Mouse (Mus musculus) liver, embryonic 14.5 days (tissue): ENCODE results near the gene Speg. TPM values are rescaled to one million over a fixed set of nuclear protein-coding genes. Genes with fewer than 3 reads are reported as not detected.

ENCODE experiments used
- ATAC-seq: fragments of 200-750 bp; cut with Nextera tagmentation; 2 replicates; pipeline ENCODE4 v1.8.0; 2017; ENCODE audit warnings: moderate number of reproducible peaks, mild to moderate bottlenecking, moderate library complexity; ENCODE audit not compliant: insufficient read depth
- DNase-seq, 3 experiments: peaks; one replicate each; pipeline ENCODE4 v3.0.0-alpha.2; 2012 to 2013; ENCODE audit warnings: low read depth in 3 of 3, low spot score in 3 of 3
- H3K27ac ChIP-seq: fragments of 300-500 bp; sonication (generic); 2 replicates; pipeline ENCODE4 v1.5.1; 2014; ENCODE audit warnings: moderate library complexity, mild to moderate bottlenecking, control low read depth, inconsistent platforms
- H3K27me3 ChIP-seq: fragments of 300-500 bp; sonication (generic); 2 replicates; pipeline ENCODE4 v1.6.1; 2014; ENCODE audit warnings: mild to moderate bottlenecking, low read length, moderate library complexity; ENCODE audit not compliant: control insufficient read depth, insufficient read depth
- H3K36me3 ChIP-seq: fragments of 300-500 bp; sonication (generic); replicated peaks from 2 replicates; pipeline ENCODE4 v1.6.1; 2014; ENCODE audit warnings: low read depth; ENCODE audit not compliant: control insufficient read depth, insufficient read depth
- H3K4me1 ChIP-seq, 2 experiments: fragments of 200-500 bp in 1 of 2; fragments of 300-500 bp in 1 of 2; sonication (generic) in 1 of 2; replicated peaks; 2 replicates each; pipeline ENCODE4 v1.6.1; 2012 to 2014; ENCODE audit warnings: antibody characterized with exemption in 1 of 2, inconsistent platforms in 1 of 2, low read length in 1 of 2; ENCODE audit not compliant: control insufficient read depth in 2 of 2, insufficient read depth in 2 of 2
- H3K4me2 ChIP-seq: fragments of 300-500 bp; sonication (generic); 2 replicates; pipeline ENCODE4 v1.6.1; 2014; ENCODE audit warnings: low read depth, mild to moderate bottlenecking, control low read depth, moderate library complexity
- H3K4me3 ChIP-seq, 2 experiments: fragments of 200-500 bp in 1 of 2; fragments of 300-500 bp in 1 of 2; sonication (generic) in 1 of 2; 2 replicates each; pipeline ENCODE4 v1.5.1; 2012 to 2014; ENCODE audit warnings: low read depth in 2 of 2, low read length in 2 of 2, mild to moderate bottlenecking in 2 of 2, control low read depth in 1 of 2, inconsistent platforms in 1 of 2, moderate library complexity in 1 of 2; ENCODE audit not compliant: insufficient read depth in 1 of 2
- H3K9ac ChIP-seq: fragments of 300-500 bp; sonication (generic); replicated peaks from 2 replicates; pipeline ENCODE4 v1.6.1; 2014; ENCODE audit warnings: mild to moderate bottlenecking, control low read depth, moderate library complexity
- H3K9me3 ChIP-seq: fragments of 300-500 bp; sonication (generic); 2 replicates; pipeline ENCODE4 v1.6.1; 2016; ENCODE audit warnings: low read length, mixed read lengths; ENCODE audit not compliant: control insufficient read depth
- CTCF ChIP-seq: IDR thresholded peaks from 2 replicates; pipeline ENCODE4 v1.5.1; 2016; ENCODE audit warnings: antibody characterized with exemption, low read depth, control low read depth
- EP300 ChIP-seq: IDR thresholded peaks from 2 replicates; pipeline ENCODE4 v1.6.1; 2016; ENCODE audit warnings: antibody characterized with exemption, low read depth
- WGBS: fragments of 180-500 bp; shearing (Covaris S2); extraction: QIAGEN DNeasy Blood & Tissue Kit; methylation state at CpG from one replicate; pipeline ENCODE4 v1.1.7; 2014; ENCODE audit not compliant: insufficient replicate concordance; 5-methylcytosine and 5-hydroxymethylcytosine counted together
- polyA plus RNA-seq, 2 experiments: library from polyadenylated mRNA; depleted of rRNA in 1 of 2; stranded (reverse) in 1 of 2; unstranded in 1 of 2; fragments of >200 nt; fragmentation: Nextera tagmentation in 1 of 2; extraction: Ambion mirVana in 1 of 2; gene quantifications; 2 replicates each; pipeline versions ENCODE4 v1.2.1 to v1.2.3; 2012 to 2014

Speg gene
- polyA plus RNA-seq, 2 experiments = 8.4 to 8.5 TPM

DNA sequence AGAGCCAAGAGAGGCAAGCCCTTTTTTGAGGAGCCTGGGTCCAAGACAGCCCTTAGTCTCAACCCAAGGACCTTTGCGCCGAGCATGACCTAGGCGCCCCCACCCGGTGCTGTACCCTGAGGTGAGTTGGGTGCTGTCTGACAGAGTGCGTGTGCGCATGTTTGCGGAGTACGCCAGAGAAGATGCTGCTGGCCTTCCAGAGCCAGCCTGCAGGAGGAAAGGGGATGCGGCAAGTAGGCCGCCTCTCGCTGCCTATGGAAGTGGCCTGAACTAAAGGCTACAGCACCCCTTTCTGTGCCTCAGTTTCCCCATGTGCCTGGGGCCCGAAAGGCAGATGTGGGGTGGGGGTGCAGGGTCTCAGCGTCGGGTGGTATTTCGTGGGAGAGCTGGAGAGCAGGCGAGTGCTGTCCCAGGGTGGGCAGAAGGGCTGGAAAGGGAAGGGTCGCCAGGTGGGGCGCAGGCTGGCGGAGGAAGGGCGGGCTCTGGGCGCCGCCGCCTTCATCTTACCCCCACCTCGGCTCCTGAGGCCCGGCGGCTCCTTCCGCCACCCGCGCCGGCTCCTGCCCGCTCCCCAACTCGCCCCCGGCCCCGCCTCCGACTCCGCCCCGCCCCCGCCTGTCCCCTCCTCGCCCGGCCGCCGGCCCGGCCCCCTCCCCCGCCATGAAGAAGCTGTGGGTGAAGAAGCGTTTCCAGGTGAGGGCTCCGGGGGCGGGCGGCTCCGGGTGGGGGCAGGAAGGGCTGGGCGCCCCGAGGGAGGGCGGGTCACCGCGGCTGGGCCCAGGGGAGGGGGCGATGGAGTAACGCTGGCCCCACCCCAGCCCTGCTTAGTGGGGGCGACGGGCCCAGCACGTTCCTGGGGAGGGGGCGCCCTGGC lies 6.6 kb downstream of the Speg start:
- DNase-seq (no peak), ATAC-seq (no peak)
- Histone ChIP-seq H3K4me1 (no peaks in the 10 kb centered on the region), H3K4me2 (peak overlapping the region; percentile 54), H3K9ac (no peak overlapping the region), H3K27me3 (peaks cover 28% of the 10 kb centered on the region), H3K36me3 (no peaks in the 10 kb centered on the region), H3K9me3 (no peaks in the 10 kb centered on the region), H3K27ac (no peak overlapping the region), H3K4me3 (peak overlapping the region in 1 of 2 experiments; percentile 19; a peak in 2 of 4 replicates)
- TF ChIP-seq CTCF (no peak), EP300 (no peak)
- WGBS = 5% methylated on average over 47 of the region's 60 CpGs

DNA sequence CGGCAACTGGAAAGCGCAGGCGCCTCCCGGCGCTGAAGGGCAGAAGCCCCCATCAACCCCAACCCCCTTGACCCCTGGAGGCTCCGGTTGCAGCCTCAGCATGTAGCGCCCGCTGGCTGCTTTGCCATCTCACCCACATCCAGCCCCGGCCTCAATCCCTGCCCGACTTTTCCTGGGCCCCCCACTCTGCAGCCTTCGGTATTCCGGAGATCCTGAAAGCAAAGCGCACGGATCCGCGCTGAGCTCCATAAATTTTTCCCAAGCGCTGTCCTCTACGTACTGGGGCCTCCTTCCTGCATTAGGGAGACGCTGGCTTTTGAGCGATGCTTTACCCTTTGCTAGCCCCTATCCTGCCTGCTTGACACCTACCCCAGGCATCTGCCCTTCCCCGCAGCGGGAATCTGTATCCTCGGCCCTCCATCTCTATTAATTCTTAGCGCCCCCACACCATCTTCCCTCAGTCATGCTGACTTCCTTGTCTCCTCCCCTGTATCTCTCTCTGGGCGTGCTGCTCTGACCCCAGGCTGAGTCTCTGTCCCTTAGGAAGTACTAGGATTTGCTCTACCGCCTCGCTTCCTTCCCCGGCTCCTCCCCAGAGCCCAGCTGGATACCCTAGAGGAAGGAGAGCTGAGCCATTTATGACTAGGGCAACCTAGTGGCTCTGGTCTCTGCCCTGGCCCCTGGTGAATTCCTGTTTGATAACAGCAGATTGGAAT lies 7.4 kb downstream of the Speg start:
- H3K27ac ChIP-seq = no peak overlapping the region
- TF ChIP-seq EP300 = no peak
- TF ChIP-seq CTCF = no peak
- no peaks in the 10 kb centered on the region for H3K4me1 ChIP-seq
- no peak overlapping the region for H3K9ac ChIP-seq
- H3K4me3 ChIP-seq = peak overlapping the region in 1 of 2 experiments; percentile 19; a peak in 2 of 4 replicates
- no peak for DNase-seq
- H3K4me2 ChIP-seq = peak overlapping the region; percentile 54
- ATAC-seq = no peak
- peaks cover 36% of the 10 kb centered on the region for H3K27me3 ChIP-seq
- 3% methylated on average over 28 of the region's 28 CpGs for WGBS
- H3K36me3 ChIP-seq = no peaks in the 10 kb centered on the region
- no peaks in the 10 kb centered on the region for H3K9me3 ChIP-seq

- WGBS = 69% methylated on average over 27 of the region's 27 CpGs
- no peak for ATAC-seq
- no peak overlapping the region for H3K27ac ChIP-seq
- no peak for DNase-seq
- no peaks in the 10 kb centered on the region for H3K9me3 ChIP-seq
- no peak for TF ChIP-seq CTCF
- TF ChIP-seq EP300 = no peak
- no peak overlapping the region for H3K4me3 ChIP-seq
- H3K27me3 ChIP-seq = peaks cover 57% of the 10 kb centered on the region
- no peak overlapping the region for H3K9ac ChIP-seq
- no peaks in the 10 kb centered on the region for H3K4me1 ChIP-seq
- H3K4me2 ChIP-seq = no peak overlapping the region
- H3K36me3 ChIP-seq = no peaks in the 10 kb centered on the region
Observed at GRCm38 (mm10) chr1:75384470-75385141, 9.5 kb downstream of the Speg start.

GRCm38 (mm10) chr1:75385142-75385730 lies 10.1 kb downstream of the Speg start:
- H3K4me1 ChIP-seq = no peaks in the 10 kb centered on the region
- H3K36me3 ChIP-seq = no peaks in the 10 kb centered on the region
- no peak for ATAC-seq
- no peak overlapping the region for H3K4me3 ChIP-seq
- no peak overlapping the region for H3K4me2 ChIP-seq
- no peak overlapping the region for H3K27ac ChIP-seq
- peaks cover 63% of the 10 kb centered on the region for H3K27me3 ChIP-seq
- no peak overlapping the region for H3K9ac ChIP-seq
- H3K9me3 ChIP-seq = no peaks in the 10 kb centered on the region
- no peak for TF ChIP-seq EP300
- no peak for TF ChIP-seq CTCF
- DNase-seq = no peak
- WGBS = 55% methylated on average over 20 of the region's 20 CpGs

- ATAC-seq = no peak
- Histone ChIP-seq H3K9ac (no peak overlapping the region), H3K4me2 (no peak overlapping the region), H3K27ac (no peak overlapping the region), H3K9me3 (no peaks in the 10 kb centered on the region), H3K36me3 (no peaks in the 10 kb centered on the region), H3K4me1 (no peaks in the 10 kb centered on the region), H3K27me3 (peaks cover 61% of the 10 kb centered on the region), H3K4me3 (no peak overlapping the region)
- no peak for TF ChIP-seq CTCF
- WGBS = 12% methylated on average over 4 of the region's 4 CpGs
- no peak for DNase-seq
Observed at GRCm38 (mm10) chr1:75386149-75386548, 11.1 kb downstream of the Speg start.
